ENCODE assay signal across 8 mouse cellular contexts in genomic region chr7:24237040-24237791, GRCm38 (mm10). TPM values are rescaled to one million over a fixed set of nuclear protein-coding genes. Genes with fewer than 3 reads are reported as not detected.
DNase-seq lines count a peak whose midpoint lies in the region; ATAC-seq and TF ChIP-seq lines count a peak whose summit lies in the region.

Zfp109 (minus strand) TSS chr7:24237560.

- DNase-seq in B cell, adult 2 months: peak; percentile 30 to 34
- peak; percentile 72 for DNase-seq in limb, embryonic 14.5 days (ENCODE audit: low spot score)
- DNase-seq in spleen, postnatal 36 days (ENCODE audit: low spot score in 2 of 2): peak; percentile 38

- 5% methylated on average over 28 of the region's 28 CpGs for WGBS in embryonic facial prominence, embryonic 15.5 days
- WGBS in heart, embryonic 12.5 days: 4% methylated on average over 28 of the region's 28 CpGs
- 4% methylated on average over 28 of the region's 28 CpGs for WGBS in kidney, embryonic 15.5 days
- 6% methylated on average over 28 of the region's 28 CpGs for WGBS in limb, embryonic 14.5 days
- WGBS in midbrain, embryonic 15.5 days: 5% methylated on average over 28 of the region's 28 CpGs

- H3K36me3 ChIP-seq in embryonic facial prominence, embryonic 15.5 days: peaks cover 17% of the 10 kb centered on the region; the same call in 1 of the 2 replicates
- H3K36me3 ChIP-seq in heart, embryonic 12.5 days: peaks cover 16% of the 10 kb centered on the region
- peaks cover 14% of the 10 kb centered on the region; the same call in 1 of the 2 replicates for H3K36me3 ChIP-seq in kidney, embryonic 15.5 days
- H3K36me3 ChIP-seq in limb, embryonic 14.5 days (ENCODE audit: control insufficient read depth, insufficient read depth, low read length): peaks cover 14% of the 10 kb centered on the region
- H3K36me3 ChIP-seq in midbrain, embryonic 15.5 days (replicated peaks): no peaks in the 10 kb centered on the region

- no peaks in the 10 kb centered on the region for H3K27me3 ChIP-seq in embryonic facial prominence, embryonic 15.5 days
- H3K27me3 ChIP-seq in heart, embryonic 12.5 days (replicated peaks): no peaks in the 10 kb centered on the region; the same call in 1 of the 2 replicates
- 0 out of 2 replicates have a peak, but pooled peaks cover 3% of the 10 kb centered on the region for H3K27me3 ChIP-seq in kidney, embryonic 15.5 days
- no peaks in the 10 kb centered on the region for H3K27me3 ChIP-seq in limb, embryonic 14.5 days (ENCODE audit: control insufficient read depth, insufficient read depth, low read length)
- no peaks in the 10 kb centered on the region for H3K27me3 ChIP-seq in midbrain, embryonic 15.5 days (replicated peaks)

- no peaks in the 10 kb centered on the region for H3K9me3 ChIP-seq in embryonic facial prominence, embryonic 15.5 days (replicated peaks)
- H3K9me3 ChIP-seq in heart, embryonic 12.5 days (replicated peaks): no peaks in the 10 kb centered on the region
- no peaks in the 10 kb centered on the region for H3K9me3 ChIP-seq in kidney, embryonic 15.5 days (replicated peaks)
- H3K9me3 ChIP-seq in limb, embryonic 14.5 days (ENCODE audit: control insufficient read depth, low read length): no peaks in the 10 kb centered on the region
- H3K9me3 ChIP-seq in midbrain, embryonic 15.5 days: no peaks in the 10 kb centered on the region

- TF ChIP-seq POLR2A in bone marrow macrophage, adult 2 months (IDR thresholded peaks at IDR 0.05; ENCODE audit: borderline replicate concordance, low read depth, low read length): no peak
- TF ChIP-seq POLR2A in limb, embryonic 14.5 days (IDR thresholded peaks at IDR 0.05; ENCODE audit: borderline replicate concordance, extremely low read depth, insufficient read depth, insufficient read length): peak; percentile 46; the same call in 1 of the 2 replicates

- TF ChIP-seq CTCF in bone marrow macrophage, adult 2 months (IDR thresholded peaks at IDR 0.05; ENCODE audit: low read depth, low read length): no peak

- H3K27ac ChIP-seq in bone marrow macrophage, adult 2 months (ENCODE audit: insufficient read depth, low read depth, low read length): no peak within 1 kb of the TSS
- no peak within 1 kb of the TSS for H3K27ac ChIP-seq in embryonic facial prominence, embryonic 15.5 days (replicated peaks)
- no peak within 1 kb of the TSS for H3K27ac ChIP-seq in heart, embryonic 12.5 days (ENCODE audit: poor library complexity, severe bottlenecking)
- no peak within 1 kb of the TSS for H3K27ac ChIP-seq in kidney, embryonic 15.5 days
- H3K27ac ChIP-seq in limb, embryonic 14.5 days (replicated peaks; ENCODE audit: low read depth, low read length): no peak within 1 kb of the TSS
- H3K27ac ChIP-seq in midbrain, embryonic 15.5 days: no peak within 1 kb of the TSS

- peak within 1 kb of the TSS; percentile 75 for H3K9ac ChIP-seq in embryonic facial prominence, embryonic 15.5 days
- H3K9ac ChIP-seq in heart, embryonic 12.5 days: peak within 1 kb of the TSS; percentile 66
- H3K9ac ChIP-seq in kidney, embryonic 15.5 days: peak within 1 kb of the TSS; percentile 64
- H3K9ac ChIP-seq in limb, embryonic 14.5 days (ENCODE audit: low read depth, low read length, severe bottlenecking): peak within 1 kb of the TSS; percentile 73
- H3K9ac ChIP-seq in midbrain, embryonic 15.5 days: peak within 1 kb of the TSS; percentile 64

- peak within 1 kb of the TSS; percentile 60 for H3K4me2 ChIP-seq in embryonic facial prominence, embryonic 15.5 days (replicated peaks)
- H3K4me2 ChIP-seq in heart, embryonic 12.5 days: peak within 1 kb of the TSS; percentile 74
- H3K4me2 ChIP-seq in kidney, embryonic 15.5 days: peak within 1 kb of the TSS; percentile 65
- peak within 1 kb of the TSS; percentile 68 for H3K4me2 ChIP-seq in limb, embryonic 14.5 days (replicated peaks; ENCODE audit: low read depth, low read length, severe bottlenecking)
- H3K4me2 ChIP-seq in midbrain, embryonic 15.5 days: peak within 1 kb of the TSS; percentile 62

- peak; percentile 81 for ATAC-seq in embryonic facial prominence, embryonic 15.5 days (ENCODE audit: insufficient number of reproducible peaks, low FRiP score, low TSS enrichment, low read depth)
- peak; percentile 84 for ATAC-seq in heart, embryonic 12.5 days (ENCODE audit: insufficient number of reproducible peaks, low FRiP score)
- ATAC-seq in kidney, embryonic 15.5 days (replicated peaks; ENCODE audit: low FRiP score): peak; percentile 94
- peak; percentile 84 for ATAC-seq in limb, embryonic 14.5 days (ENCODE audit: low FRiP score, low read depth)
- ATAC-seq in midbrain, embryonic 15.5 days (replicated peaks): peak; percentile 91

- H3K4me1 ChIP-seq in bone marrow macrophage, adult 2 months (ENCODE audit: control insufficient read depth, insufficient read depth, low read length): peaks cover 3% of the 10 kb centered on the region; the same call in 1 of the 2 replicates
- peaks cover 6% of the 10 kb centered on the region; the same call in 1 of the 2 replicates for H3K4me1 ChIP-seq in embryonic facial prominence, embryonic 15.5 days
- H3K4me1 ChIP-seq in heart, embryonic 12.5 days (replicated peaks): peaks cover 6% of the 10 kb centered on the region
- H3K4me1 ChIP-seq in kidney, embryonic 15.5 days: 0 out of 2 replicates have a peak, but pooled peaks cover 10% of the 10 kb centered on the region
- H3K4me1 ChIP-seq in limb, embryonic 14.5 days (ENCODE audit: control insufficient read depth, insufficient read depth, low read length): peaks cover 8% of the 10 kb centered on the region; the same call in 1 of the 2 replicates
- peaks cover 12% of the 10 kb centered on the region for H3K4me1 ChIP-seq in midbrain, embryonic 15.5 days

- H3K4me3 ChIP-seq in bone marrow macrophage, adult 2 months (ENCODE audit: insufficient read depth, low read length): peak within 1 kb of the TSS; percentile 83
- H3K4me3 ChIP-seq in embryonic facial prominence, embryonic 15.5 days (replicated peaks): peak within 1 kb of the TSS; percentile 84
- H3K4me3 ChIP-seq in heart, embryonic 12.5 days: peak within 1 kb of the TSS; percentile 67
- H3K4me3 ChIP-seq in kidney, embryonic 15.5 days (replicated peaks): peak within 1 kb of the TSS; percentile 86
- H3K4me3 ChIP-seq in limb, embryonic 14.5 days (replicated peaks; ENCODE audit: low read length): peak within 1 kb of the TSS; percentile 69
- H3K4me3 ChIP-seq in midbrain, embryonic 15.5 days: peak within 1 kb of the TSS; percentile 58

RNA-seq across cellular contexts. Expression of gene Zfp109, which starts in this region (rescaled TPM):
- polyA plus RNA-seq in bone marrow macrophage, adult 2 months (2012; ENCODE audit: insufficient read depth, insufficient read length, missing spikeins): 2.5 and 3.1 TPM in 2 replicates
- 4.3 and 5.3 TPM in 2 replicates for polyA plus RNA-seq in embryonic facial prominence, embryonic 15.5 days (2015; fragmentation: Nextera tagmentation; extraction: Ambion mirVana)
- 3.1 and 4.6 TPM in 2 replicates for polyA plus RNA-seq in heart, embryonic 12.5 days (2016; fragmentation: Nextera tagmentation; extraction: Ambion mirVana)
- polyA plus RNA-seq in kidney, embryonic 15.5 days (2015; fragmentation: Nextera tagmentation; extraction: Ambion mirVana): 5.6 and 6.1 TPM in 2 replicates
- polyA plus RNA-seq in limb, embryonic 14.5 days (2012; rRNA removed): 4.4 and 4.7 TPM in 2 replicates
- 3.7 and 5.5 TPM in 2 replicates for polyA plus RNA-seq in limb, embryonic 14.5 days (2014; fragmentation: Nextera tagmentation; extraction: Ambion mirVana)
- polyA plus RNA-seq in midbrain, embryonic 15.5 days (2015; fragmentation: Nextera tagmentation; extraction: Ambion mirVana): 5.2 and 5.9 TPM in 2 replicates
